Mouse (Mus musculus): ENCODE measurements at regions not wholly inside any gene's neighbourhood (a gene's known extent, or its start where the extent isn't known, plus 50 kb on each side); places are given as distances from the start of the nearest gene placed in this dataset.

- WGBS = 93% methylated on average over 2 of the region's 2 CpGs
- no peaks in the 10 kb centered on the region for H3K27me3 ChIP-seq
- no peaks in the 10 kb centered on the region for H3K36me3 ChIP-seq (ENCODE audit: poor library complexity, severe bottlenecking)
Measured at GRCm38 (mm10) chr6:127381148-127381888, 65.3 kb upstream of the Parp11 start.

GRCm38 (mm10) chr6:127391258-127392011 is 55.2 kb upstream of the Parp11 start:
- Histone ChIP-seq H3K27me3 (no peaks in the 10 kb centered on the region), H3K4me1 (peaks cover 16% of the 10 kb centered on the region), H3K4me2 (no peak overlapping the region), H3K36me3 (ENCODE audit: poor library complexity, severe bottlenecking) (no peaks in the 10 kb centered on the region), H3K4me3 (no peak overlapping the region), H3K9me3 (replicated peaks) (no peaks in the 10 kb centered on the region), H3K27ac (no peak overlapping the region), H3K9ac (no peak overlapping the region)
- WGBS = 95% methylated on average over 15 of the region's 15 CpGs
- ATAC-seq = no peak

More at GRCm38 (mm10) chr6:127381148-127381888, 65.3 kb upstream of the Parp11 start:
- no peak overlapping the region for H3K9ac ChIP-seq
- ATAC-seq = no peak
- no peaks in the 10 kb centered on the region; the same call in 1 of the 2 replicates for H3K4me1 ChIP-seq
- H3K4me2 ChIP-seq = no peak overlapping the region
- no peaks in the 10 kb centered on the region for H3K9me3 ChIP-seq (replicated peaks)
- H3K4me3 ChIP-seq = no peak overlapping the region
- no peak overlapping the region for H3K27ac ChIP-seq

GRCm38 (mm10) chr6:127392012-127392798 is 54.4 kb upstream of the Parp11 start:
- Histone ChIP-seq H3K4me2 (no peak overlapping the region), H3K9ac (no peak overlapping the region), H3K36me3 (ENCODE audit: poor library complexity, severe bottlenecking) (no peaks in the 10 kb centered on the region), H3K9me3 (replicated peaks) (no peaks in the 10 kb centered on the region), H3K4me1 (peaks cover 16% of the 10 kb centered on the region), H3K27ac (no peak overlapping the region), H3K27me3 (no peaks in the 10 kb centered on the region), H3K4me3 (no peak overlapping the region)
- ATAC-seq = no peak
- WGBS = 90% methylated on average over 12 of the region's 12 CpGs

- no peak for ATAC-seq
- Histone ChIP-seq H3K4me3 (no peak overlapping the region), H3K27me3 (no peaks in the 10 kb centered on the region), H3K9me3 (replicated peaks) (no peaks in the 10 kb centered on the region), H3K9ac (no peak overlapping the region), H3K36me3 (ENCODE audit: poor library complexity, severe bottlenecking) (no peaks in the 10 kb centered on the region), H3K4me1 (peaks cover 16% of the 10 kb centered on the region), H3K4me2 (no peak overlapping the region), H3K27ac (no peak overlapping the region)
- 92% methylated on average over 1 of the region's 1 CpGs for WGBS
Measured at GRCm38 (mm10) chr6:127392799-127393172, 53.9 kb upstream of the Parp11 start.

- Histone ChIP-seq H3K27ac (peak overlapping the region; percentile 10; the same call in 1 of the 2 replicates), H3K4me2 (no peak overlapping the region), H3K4me3 (no peak overlapping the region), H3K27me3 (no peaks in the 10 kb centered on the region), H3K9ac (no peak overlapping the region), H3K4me1 (peaks cover 16% of the 10 kb centered on the region), H3K9me3 (replicated peaks) (no peaks in the 10 kb centered on the region), H3K36me3 (ENCODE audit: poor library complexity, severe bottlenecking) (no peaks in the 10 kb centered on the region)
- WGBS = 32% methylated on average over 9 of the region's 9 CpGs
- ATAC-seq = 0 out of 2 replicates have a peak, but pooled peaks have one; percentile 74
Measured at GRCm38 (mm10) chr6:127393907-127394600, 52.6 kb upstream of the Parp11 start.

Data from forebrain, embryonic 13.5 days (tissue).